Mouse (Mus musculus): Measurements from ENCODE around the gene Lysmd1.
"Not testable (repeated sequence)": the region's sequence is repeated elsewhere in the genome, so short reads cannot be mapped to it uniquely, and the experiment has no call there.

- not testable (repeated sequence) for TF ChIP-seq CTCF (IDR thresholded peaks at IDR 0.05; ENCODE audit: borderline replicate concordance, extremely low read depth, insufficient read depth, insufficient read length); POLR2A (IDR thresholded peaks at IDR 0.05; ENCODE audit: borderline replicate concordance, extremely low read depth, insufficient read depth, insufficient read length, poor library complexity, severe bottlenecking)
These were observed 26.6 kb upstream of the Lysmd1 start for GRCm38 (mm10) chr3:95107308-95107707.

Measured in brain, embryonic 14.5 days (tissue).